Mouse (Mus musculus) cerebellum, postnatal 25 days (tissue): ENCODE results near the gene Nfatc2ip.

Experiments
- DNase-seq, 2 experiments: peaks; one replicate each; pipeline ENCODE4 v3.0.0; 2021; ENCODE audit warnings: mixed read lengths in 2 of 2

The Nfatc2ip gene

GRCm38 (mm10) chr7:126354738-126355614, 41.6 kb downstream of the Nfatc2ip start:
- no peak for DNase-seq

- DNase-seq: no peak
Observed at GRCm38 (mm10) chr7:126353994-126354365, 42.6 kb downstream of the Nfatc2ip start.

- DNase-seq: no peak
Observed at GRCm38 (mm10) chr7:126353251-126353993, 43.1 kb downstream of the Nfatc2ip start.

- DNase-seq: no peak
Observed at GRCm38 (mm10) chr7:126351419-126351951, 45.1 kb downstream of the Nfatc2ip start.

GRCm38 (mm10) chr7:126350748-126351418, 45.7 kb downstream of the Nfatc2ip start:
- no peak for DNase-seq

- no peak for DNase-seq
Observed at GRCm38 (mm10) chr7:126348293-126348692, 48.2 kb downstream of the Nfatc2ip start.

GRCm38 (mm10) chr7:126347098-126347497, 49.4 kb downstream of the Nfatc2ip start:
- no peak for DNase-seq

GRCm38 (mm10) chr7:126345969-126346368, 50.6 kb downstream of the Nfatc2ip start:
- no peak for DNase-seq

GRCm38 (mm10) chr7:126345557-126345956, 51.0 kb downstream of the Nfatc2ip start:
- DNase-seq: no peak

GRCm38 (mm10) chr7:126340896-126341295, 55.6 kb downstream of the Nfatc2ip start:
- no peak for DNase-seq

GRCm38 (mm10) chr7:126340206-126340618, 56.3 kb downstream of the Nfatc2ip start:
- no peak for DNase-seq

- no peak for DNase-seq
Observed at GRCm38 (mm10) chr7:126339521-126339971, 57.0 kb downstream of the Nfatc2ip start.

GRCm38 (mm10) chr7:126338906-126339305, 57.6 kb downstream of the Nfatc2ip start:
- DNase-seq: no peak

GRCm38 (mm10) chr7:126335556-126335955, 61.0 kb downstream of the Nfatc2ip start:
- peak in 1 of 2 experiments; percentile 21 for DNase-seq
